Mouse (Mus musculus) cortical plate, adult 2 months (tissue): ENCODE measurements around the gene Tmem185b.

Experiments
- CTCF ChIP-seq: fragments of 200-500 bp; IDR thresholded peaks from 2 replicates; pipeline ENCODE4 v1.5.1; 2011; ENCODE audit warnings: mild to moderate bottlenecking, control low read depth, low read length; ENCODE audit not compliant: insufficient read depth; ENCODE audit errors: extremely low read depth
- POLR2A ChIP-seq: fragments of 200-500 bp; IDR thresholded peaks from 2 replicates; pipeline ENCODE4 v1.6.1; 2011; ENCODE audit warnings: mild to moderate bottlenecking, low read length, control low read depth; ENCODE audit not compliant: insufficient read depth; ENCODE audit errors: extremely low read depth

- TF ChIP-seq CTCF (no peak), POLR2A (no peak)
These were observed 33.9 kb upstream of the Tmem185b start for GRCm38 (mm10) chr1:119492097-119492496.
